Mouse (Mus musculus) left cerebral cortex, postnatal 14 days (tissue): ENCODE measurements at regions not wholly inside any gene's neighbourhood (a gene's known extent, or its start where the extent isn't known, plus 50 kb on each side); places are given as distances from the start of the nearest gene placed in this dataset.
A peak's percentile ranks its signal among the peaks of the same experiment; 100 is the strongest.

Source experiments
- DNase-seq, 2 experiments: peaks; one replicate each; pipeline ENCODE4 v3.0.0; 2021 to 2022; ENCODE audit warnings: low spot score in 2 of 2, mixed read lengths in 1 of 2
- intact Hi-C: fragments of 180-260 bp; cut with DNase I; formaldehyde crosslinking; loops from one replicate; pipeline ENCODE4 v1.15.1; 2025

DNA sequence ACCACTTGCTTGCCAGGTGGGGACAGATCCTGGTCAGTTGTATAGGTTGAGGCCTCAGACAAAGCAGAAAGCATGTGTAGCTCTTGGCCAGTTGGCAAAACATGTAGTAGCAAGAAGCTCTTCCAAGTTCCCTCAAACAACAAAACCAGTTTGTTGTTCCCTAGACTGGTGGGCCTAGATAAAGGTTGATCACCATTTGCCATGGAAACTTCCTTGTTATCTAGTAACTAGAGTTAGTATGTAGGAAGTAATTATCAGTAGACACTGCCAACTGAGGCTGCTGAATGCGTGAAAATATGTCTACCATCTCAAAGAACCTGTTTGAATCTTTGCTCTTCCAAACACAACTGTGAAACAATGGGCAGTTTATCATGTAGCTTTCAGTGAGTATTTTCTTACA, 1098.7 kb downstream of the Pcdh18 start:
- DNase-seq, result no peak
- intact Hi-C loops, result no loop called here

GRCm38 (mm10) chr3:48655084-48655483, 1102.0 kb downstream of the Pcdh18 start:
- DNase-seq, result no peak
- intact Hi-C loops, result no loop called here

GRCm38 (mm10) chr3:48631889-48632483, 1125.1 kb downstream of the Pcdh18 start:
- DNase-seq, result no peak
- intact Hi-C loops, result no loop called here

GRCm38 (mm10) chr3:48608933-48609332, 1148.2 kb downstream of the Pcdh18 start:
- intact Hi-C loops, result no loop called here

GRCm38 (mm10) chr3:48604840-48605239, 1152.3 kb downstream of the Pcdh18 start:
- intact Hi-C loops, result no loop called here

More at GRCm38 (mm10) chr3:48608933-48609332, 1148.2 kb downstream of the Pcdh18 start:
- no peak for DNase-seq

GRCm38 (mm10) chr3:48587341-48587740, 1169.8 kb downstream of the Pcdh18 start:
- intact Hi-C loops, result no loop called here
- DNase-seq, result no peak

More at GRCm38 (mm10) chr3:48604840-48605239, 1152.3 kb downstream of the Pcdh18 start:
- DNase-seq, result no peak

- DNase-seq, result no peak
- intact Hi-C loops, result no loop called here
Measured at GRCm38 (mm10) chr3:48586145-48586544, 1171.0 kb downstream of the Pcdh18 start.

GRCm38 (mm10) chr3:48584340-48584739, 1172.8 kb downstream of the Pcdh18 start:
- intact Hi-C loops, result no loop called here
- DNase-seq, result no peak

DNA sequence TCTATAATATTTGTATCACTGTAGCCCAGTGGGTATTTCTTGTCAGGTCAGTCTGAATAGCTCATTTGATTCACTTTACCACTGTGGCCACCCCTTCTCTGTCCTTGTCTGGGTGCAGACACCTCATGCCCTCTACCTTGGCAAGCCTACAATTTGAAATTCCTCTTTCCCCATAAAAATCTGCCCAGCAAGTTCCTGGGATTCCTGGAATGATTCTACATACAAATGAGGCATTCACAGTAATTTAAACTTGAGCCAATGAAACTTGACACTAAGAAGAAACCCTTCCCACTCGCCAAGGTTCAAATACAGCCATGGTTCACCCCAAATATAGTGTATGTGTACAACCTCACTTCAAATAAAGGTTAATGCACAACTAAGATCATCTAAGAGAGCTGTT, 1174.6 kb downstream of the Pcdh18 start:
- intact Hi-C loops, result no loop called here
- DNase-seq, result no peak

- no peak for DNase-seq
- intact Hi-C loops, result no loop called here
Measured at GRCm38 (mm10) chr3:48579971-48580370, 1177.2 kb downstream of the Pcdh18 start.

- DNase-seq, result peak in 1 of 2 experiments; percentile 8
- intact Hi-C loops, result no loop called here
Measured at GRCm38 (mm10) chr3:48579229-48579628, 1177.9 kb downstream of the Pcdh18 start.

DNA sequence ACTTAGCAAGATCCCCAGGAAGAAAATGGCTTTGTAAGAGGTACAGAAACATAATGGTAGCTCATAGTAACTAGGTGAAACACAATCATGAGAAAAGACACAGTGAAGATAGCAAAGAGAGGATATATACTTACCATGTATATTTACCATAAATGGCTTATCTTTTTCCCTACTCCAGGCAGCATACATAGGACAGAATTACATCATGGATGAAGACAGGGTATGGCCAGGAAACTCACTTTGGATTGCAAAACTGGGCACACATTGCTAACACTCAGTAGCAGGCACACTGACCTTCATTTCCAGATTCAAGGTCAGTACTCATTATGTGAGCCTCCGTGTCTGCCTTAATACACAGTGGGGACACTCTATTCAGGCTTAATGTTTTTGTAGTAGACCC, 1210.5 kb downstream of the Pcdh18 start:
- no peak for DNase-seq
- intact Hi-C loops, result no loop called here

GRCm38 (mm10) chr3:48515009-48515408, 1242.1 kb downstream of the Pcdh18 start:
- intact Hi-C loops, result no loop called here
- DNase-seq, result no peak

- DNase-seq, result no peak
- intact Hi-C loops, result no loop called here
Measured at GRCm38 (mm10) chr3:48503996-48504395, 1253.1 kb downstream of the Pcdh18 start.

- intact Hi-C loops, result no loop called here
- DNase-seq, result no peak
Measured at GRCm38 (mm10) chr3:48464679-48465078, 1292.4 kb downstream of the Pcdh18 start.

GRCm38 (mm10) chr3:48441938-48442337, 1315.2 kb downstream of the Pcdh18 start:
- intact Hi-C loops, result no loop called here

DNA sequence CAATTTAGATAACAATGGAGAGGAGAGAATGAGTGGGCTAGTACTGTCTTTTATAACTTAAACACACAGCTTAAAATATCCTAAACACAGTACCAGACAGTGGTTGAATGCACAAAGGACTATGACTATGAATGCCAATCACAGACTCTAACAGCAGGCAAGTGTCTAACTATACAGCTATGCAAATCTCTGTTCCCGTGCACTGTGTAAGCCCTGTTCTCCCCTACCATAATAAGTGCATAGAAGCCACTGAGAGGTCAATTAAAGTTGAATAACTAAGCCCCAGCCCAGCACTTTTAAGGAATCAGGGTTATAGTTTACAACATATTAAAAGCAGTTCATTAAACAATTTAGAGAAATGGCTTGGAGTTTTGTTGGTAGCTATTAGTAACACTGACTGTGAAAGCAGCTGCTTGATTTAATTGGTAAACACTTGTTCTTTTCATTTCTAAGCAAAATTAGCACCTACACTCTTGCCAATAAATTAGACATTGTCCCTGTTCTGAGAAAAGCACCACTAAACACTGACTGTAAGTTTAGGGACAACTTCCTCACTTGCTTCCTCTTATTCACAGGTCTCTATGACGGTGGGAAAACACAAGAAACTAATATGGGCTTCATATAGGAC, 1327.6 kb downstream of the Pcdh18 start:
- DNase-seq, result no peak
- intact Hi-C loops, result no loop called here

More at GRCm38 (mm10) chr3:48441938-48442337, 1315.2 kb downstream of the Pcdh18 start:
- no peak for DNase-seq

DNA sequence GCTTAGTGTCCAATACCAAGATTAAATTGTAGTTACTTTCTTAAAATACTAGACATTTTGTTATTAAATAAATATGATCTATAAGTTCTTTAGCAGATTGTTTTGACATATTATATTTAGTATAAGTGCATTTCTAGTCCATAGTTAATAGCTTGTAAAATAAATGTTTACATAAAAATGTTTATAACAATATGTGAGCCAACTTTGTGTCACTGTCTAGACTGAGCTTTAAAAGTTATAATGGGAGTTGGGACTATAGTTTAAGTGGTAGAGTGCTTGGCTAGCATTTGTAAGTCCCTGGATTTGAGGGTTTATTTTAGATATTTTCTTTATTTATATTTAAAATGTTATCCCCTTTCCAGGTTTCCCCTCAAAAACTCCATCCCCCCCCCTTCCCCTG, 1367.3 kb downstream of the Pcdh18 start:
- no peak for DNase-seq

More for the DNA sequence above, 1367.3 kb downstream of the Pcdh18 start:
- intact Hi-C loops, result no loop called here
